Mouse (Mus musculus) heart, embryonic 16.5 days (tissue): Measurements from ENCODE around the gene Gcgr. TPM values are rescaled to one million over a fixed set of nuclear protein-coding genes. Genes with fewer than 3 reads are reported as not detected.
A peak's percentile ranks its signal among the peaks of the same experiment; 100 is the strongest.
"Not testable (repeated sequence)": the region's sequence is repeated elsewhere in the genome, so short reads cannot be mapped to it uniquely, and the experiment has no call there.

ENCODE experiments used
- ATAC-seq: fragments of 200-750 bp; cut with Nextera tagmentation; replicated peaks from 2 replicates; pipeline ENCODE4 v1.8.0; 2017; ENCODE audit warnings: moderate number of reproducible peaks; ENCODE audit not compliant: insufficient read depth, low FRiP score; ENCODE audit errors: extremely low read depth
- H3K27ac ChIP-seq: fragments of 300-500 bp; sonication (generic); 2 replicates; pipeline ENCODE4 v1.5.1; 2014; ENCODE audit warnings: mild to moderate bottlenecking, low read length, control low read depth, moderate library complexity
- H3K27me3 ChIP-seq: fragments of 300-500 bp; sonication (generic); 2 replicates; pipeline ENCODE4 v1.6.1; 2014; ENCODE audit warnings: low read length, mixed read lengths; ENCODE audit not compliant: control insufficient read depth, insufficient read depth
- H3K36me3 ChIP-seq: fragments of 300-500 bp; sonication (generic); 2 replicates; pipeline ENCODE4 v1.6.1; 2014; ENCODE audit not compliant: control insufficient read depth, insufficient read depth
- H3K4me1 ChIP-seq: fragments of 300-500 bp; sonication (generic); 2 replicates; pipeline ENCODE4 v1.6.1; 2014; ENCODE audit warnings: low read length, mixed read lengths; ENCODE audit not compliant: control insufficient read depth, insufficient read depth
- H3K4me2 ChIP-seq: fragments of 300-500 bp; sonication (generic); 2 replicates; pipeline ENCODE4 v1.6.1; 2014; ENCODE audit warnings: low read depth, mild to moderate bottlenecking, control low read depth, low read length
- H3K4me3 ChIP-seq: fragments of 300-500 bp; sonication (generic); 2 replicates; pipeline ENCODE4 v1.5.1; 2014; ENCODE audit warnings: mild to moderate bottlenecking, control low read depth, low read length
- H3K9ac ChIP-seq: fragments of 300-500 bp; sonication (generic); 2 replicates; pipeline ENCODE4 v1.6.1; 2014; ENCODE audit warnings: low read length, control low read depth
- H3K9me3 ChIP-seq: fragments of 300-500 bp; sonication (generic); replicated peaks from 2 replicates; pipeline ENCODE4 v1.6.1; 2016; ENCODE audit warnings: low read length; ENCODE audit not compliant: control insufficient read depth
- WGBS: fragments of 180-500 bp; shearing (Covaris S2); extraction: QIAGEN DNeasy Blood & Tissue Kit; methylation state at CpG from one replicate; pipeline ENCODE4 v1.1.7; 2014; 5-methylcytosine and 5-hydroxymethylcytosine counted together
- polyA plus RNA-seq: library from polyadenylated mRNA; unstranded; fragments of >200 nt; fragmentation: Nextera tagmentation; extraction: Ambion mirVana; gene quantifications from 2 replicates; pipeline ENCODE4 v1.2.1, GENCODE M21; 2015

Gene Gcgr
- polyA plus RNA-seq, 1 experiment from 2014 or later: 1.4 TPM

DNA sequence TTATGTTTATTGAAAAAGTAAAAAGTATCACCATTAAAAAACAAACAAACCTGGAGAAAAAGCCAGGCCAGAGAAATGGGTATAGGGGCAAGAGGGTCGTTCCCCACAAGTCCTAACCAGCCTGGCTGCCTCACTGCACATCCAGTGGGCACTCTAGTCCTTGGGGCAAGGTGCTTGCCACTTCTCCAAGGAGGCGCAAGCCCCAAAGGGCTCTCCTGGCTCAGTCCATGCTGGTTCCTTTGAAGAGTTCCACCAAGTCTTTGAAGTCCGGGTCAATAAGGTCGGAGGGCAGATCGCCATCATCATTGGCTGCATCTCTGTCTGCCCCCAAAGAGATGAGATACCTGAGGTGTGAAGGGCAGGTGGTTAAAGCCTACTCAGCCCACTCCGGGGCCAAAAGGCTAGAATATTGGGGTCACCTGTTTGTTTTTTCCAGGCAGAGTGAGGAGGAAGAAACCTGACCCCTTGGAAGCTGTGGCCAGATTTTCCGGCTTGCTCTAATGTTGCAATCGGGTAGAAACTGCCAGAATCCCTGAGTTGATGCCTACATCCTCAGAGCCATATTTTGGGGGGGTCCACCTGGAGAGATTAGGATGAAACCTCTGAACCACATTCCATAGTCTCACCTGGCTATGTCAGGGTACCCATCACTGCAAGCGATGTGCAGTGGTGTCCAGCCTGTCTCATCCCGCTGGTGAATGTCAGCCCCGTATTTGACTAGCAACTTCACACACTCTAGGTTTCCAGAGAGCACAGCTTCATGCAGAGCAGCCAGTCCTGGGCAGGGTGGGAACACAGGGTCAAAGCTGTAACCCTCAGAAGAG, 19.7 kb downstream of the Gcgr start:
- Histone ChIP-seq H3K4me1 (peaks cover 26% of the 10 kb centered on the region), H3K4me2 (peak overlapping the region; percentile 84), H3K27me3 (no peaks in the 10 kb centered on the region), H3K9ac (peak overlapping the region; percentile 86), H3K36me3 (no peaks in the 10 kb centered on the region), H3K9me3 (no peaks in the 10 kb centered on the region), H3K4me3 (peak overlapping the region; percentile 68), H3K27ac (peak overlapping the region; percentile 69)
- no peak for ATAC-seq
- WGBS: 69% methylated on average over 11 of the region's 11 CpGs

DNA sequence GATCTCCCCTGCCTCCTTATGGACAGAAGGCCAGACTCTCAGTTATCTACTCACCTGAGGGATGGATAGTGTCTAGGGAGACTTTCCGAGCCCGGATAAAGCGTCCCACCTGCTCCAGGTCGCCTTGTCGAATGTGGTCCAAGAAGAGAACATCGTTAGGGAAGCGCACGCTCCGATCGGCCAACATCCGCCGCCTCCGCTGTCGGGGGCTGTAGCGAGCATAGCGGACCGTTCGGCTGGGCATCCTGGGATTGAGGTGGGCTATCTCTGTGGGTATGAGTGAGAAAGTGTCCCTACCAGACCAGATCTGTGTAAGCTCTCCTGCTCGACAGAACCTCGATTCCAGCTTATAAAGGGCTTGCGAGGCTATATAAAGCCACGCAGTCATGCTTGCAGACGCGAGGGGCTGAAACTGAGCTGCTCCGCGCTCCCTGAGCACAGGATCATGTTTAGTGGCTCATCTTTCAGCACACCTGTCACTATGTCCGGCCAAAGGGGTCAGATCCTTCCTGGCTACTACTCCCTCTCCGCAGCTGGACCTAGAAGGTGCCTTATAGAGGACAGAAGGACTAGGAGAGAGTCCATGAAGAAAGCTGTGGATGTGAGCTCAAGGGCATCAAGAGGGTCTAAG, 20.4 kb downstream of the Gcgr start, which contains the start of gene Ppp1r27:
Ppp1r27 (minus strand) TSS at position 323 of the 631 bp plus-strand sequence.
- Histone ChIP-seq H3K27me3 (no peaks in the 10 kb centered on the region), H3K27ac (peak within 1 kb of the TSS; percentile 69), H3K4me3 (peak within 1 kb of the TSS; percentile 68), H3K36me3 (no peaks in the 10 kb centered on the region), H3K9ac (peak within 1 kb of the TSS; percentile 86), H3K4me1 (peaks cover 26% of the 10 kb centered on the region), H3K9me3 (no peaks in the 10 kb centered on the region), H3K4me2 (peak within 1 kb of the TSS; percentile 84)
- no peak for ATAC-seq
- 92% methylated on average over 28 of the region's 28 CpGs for WGBS

- H3K9me3 ChIP-seq: no peaks in the 10 kb centered on the region
- peaks cover 21% of the 10 kb centered on the region for H3K4me1 ChIP-seq
- ATAC-seq: no peak
- no peaks in the 10 kb centered on the region for H3K36me3 ChIP-seq
- H3K4me3 ChIP-seq: no peak overlapping the region
- 47% methylated on average over 5 of the region's 5 CpGs for WGBS
- H3K4me2 ChIP-seq: no peak overlapping the region
- H3K9ac ChIP-seq: no peak overlapping the region
- H3K27ac ChIP-seq: no peak overlapping the region
- no peaks in the 10 kb centered on the region for H3K27me3 ChIP-seq
Measured at GRCm38 (mm10) chr11:120552736-120553135, 22.2 kb downstream of the Gcgr start.

GRCm38 (mm10) chr11:120554834-120555233, 24.3 kb downstream of the Gcgr start:
- Histone ChIP-seq H3K4me3 (no peak overlapping the region), H3K36me3 (peaks cover 8% of the 10 kb centered on the region), H3K4me1 (peaks cover 11% of the 10 kb centered on the region), H3K4me2 (no peak overlapping the region), H3K9me3 (no peaks in the 10 kb centered on the region), H3K27me3 (no peaks in the 10 kb centered on the region), H3K9ac (no peak overlapping the region), H3K27ac (peak overlapping the region; percentile 69)
- WGBS: 43% methylated on average over 7 of the region's 7 CpGs
- peak; percentile 55; the same call in 1 of the 2 replicates for ATAC-seq

DNA sequence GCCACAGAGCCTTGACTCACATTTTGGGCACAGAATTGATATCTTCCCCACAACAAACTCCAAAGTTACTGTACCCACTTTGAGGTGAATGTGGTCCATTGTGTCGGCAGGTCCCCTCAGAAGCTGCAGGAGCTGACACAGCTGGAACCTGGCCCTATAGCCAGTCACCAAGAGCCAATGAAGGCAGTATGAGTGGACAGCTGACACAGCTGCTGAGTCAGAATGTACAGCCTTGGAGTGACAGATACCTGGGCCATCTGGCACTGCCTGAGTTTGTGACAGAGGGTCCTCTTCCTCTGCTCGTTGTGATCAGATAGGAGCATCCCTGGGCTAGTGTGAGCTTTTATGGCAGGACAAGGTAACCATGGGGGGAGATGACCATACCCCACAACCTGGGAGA, 24.8 kb downstream of the Gcgr start:
- Histone ChIP-seq H3K27ac (peak overlapping the region; percentile 25; the same call in 1 of the 2 replicates), H3K4me3 (no peak overlapping the region), H3K9ac (no peak overlapping the region), H3K4me1 (peaks cover 7% of the 10 kb centered on the region), H3K4me2 (no peak overlapping the region), H3K36me3 (peaks cover 12% of the 10 kb centered on the region), H3K27me3 (no peaks in the 10 kb centered on the region), H3K9me3 (no peaks in the 10 kb centered on the region)
- ATAC-seq: no peak
- 49% methylated on average over 2 of the region's 2 CpGs for WGBS

DNA sequence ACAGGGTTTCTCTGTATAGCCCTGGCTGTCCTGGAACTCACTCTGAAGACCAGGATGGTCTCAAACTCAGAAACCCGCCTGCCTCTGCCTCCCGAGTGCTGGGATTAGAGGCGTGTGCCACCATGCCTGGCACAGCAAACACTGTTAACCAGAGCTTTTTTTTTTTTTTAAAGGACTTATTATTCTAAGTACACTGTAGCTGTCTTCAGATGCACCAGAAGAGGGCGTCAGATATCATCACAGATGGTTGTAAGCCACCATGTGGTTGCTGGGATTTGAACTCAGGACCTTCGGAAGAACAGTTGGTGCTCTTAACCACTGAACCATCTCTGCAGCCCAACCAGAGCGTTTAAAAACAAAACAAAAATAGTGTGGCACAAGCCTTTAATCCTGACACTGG, 28.3 kb downstream of the Gcgr start:
- not testable (repeated sequence) for H3K27me3 ChIP-seq, ATAC-seq, H3K4me3 ChIP-seq, H3K9me3 ChIP-seq, H3K27ac ChIP-seq, H3K9ac ChIP-seq, H3K4me2 ChIP-seq, H3K4me1 ChIP-seq
- H3K36me3 ChIP-seq: peaks cover 47% of the 10 kb centered on the region
- 84% methylated on average over 6 of the region's 6 CpGs for WGBS

DNA sequence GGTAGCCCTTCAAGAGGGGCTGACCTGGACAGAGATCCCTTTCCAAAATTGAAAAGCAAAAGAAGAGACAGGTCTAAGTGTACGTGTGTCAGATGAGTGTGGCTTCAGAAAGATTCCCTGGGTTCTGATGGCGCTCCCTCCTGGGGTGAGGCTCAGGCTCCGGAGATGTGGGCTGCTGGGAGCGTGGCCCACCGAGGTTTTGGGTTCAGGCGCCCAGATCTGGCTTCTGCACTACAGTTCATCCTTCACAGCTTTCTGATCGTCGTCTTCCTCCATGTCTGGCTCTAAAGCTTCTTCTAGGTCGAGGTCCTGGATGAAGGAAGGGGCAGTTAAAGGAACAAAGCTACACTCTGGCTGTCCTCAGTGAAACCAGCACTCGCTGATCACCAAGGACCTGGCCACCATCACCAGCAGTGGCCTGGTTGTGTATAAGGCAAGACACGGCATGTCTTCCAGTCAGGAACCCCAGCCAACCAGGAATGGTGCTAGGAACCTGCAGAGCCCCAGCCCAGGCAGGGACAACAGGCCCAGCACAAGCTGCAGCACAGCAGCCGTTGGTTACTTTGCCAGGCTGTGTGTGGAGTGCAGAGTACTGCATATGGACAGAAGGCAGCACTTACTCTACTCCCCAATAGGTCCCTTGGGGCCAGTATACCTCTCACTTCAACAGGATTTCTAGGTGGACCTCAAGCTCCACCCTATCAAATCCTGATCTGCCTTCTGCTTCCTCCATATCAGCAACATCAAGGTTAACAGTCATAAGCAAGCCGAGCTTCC, 30.6 kb downstream of the Gcgr start:
- no peak for ATAC-seq
- Histone ChIP-seq H3K4me2 (no peak overlapping the region), H3K9me3 (no peaks in the 10 kb centered on the region), H3K4me3 (no peak overlapping the region), H3K27ac (no peak overlapping the region), H3K9ac (no peak overlapping the region), H3K4me1 (no peaks in the 10 kb centered on the region), H3K36me3 (peaks cover 66% of the 10 kb centered on the region), H3K27me3 (no peaks in the 10 kb centered on the region)
- WGBS: 90% methylated on average over 13 of the region's 13 CpGs

GRCm38 (mm10) chr11:120562949-120563348, 32.5 kb downstream of the Gcgr start:
- Histone ChIP-seq H3K9me3 (no peaks in the 10 kb centered on the region), H3K27me3 (no peaks in the 10 kb centered on the region), H3K9ac (no peak overlapping the region), H3K4me1 (no peaks in the 10 kb centered on the region), H3K4me3 (no peak overlapping the region), H3K36me3 (peaks cover 84% of the 10 kb centered on the region), H3K4me2 (no peak overlapping the region), H3K27ac (no peak overlapping the region)
- ATAC-seq: no peak
- 93% methylated on average over 13 of the region's 13 CpGs for WGBS
